Mouse (Mus musculus): Measurements from ENCODE around the gene Hoxc6. TPM values are rescaled to one million over a fixed set of nuclear protein-coding genes. Genes with fewer than 3 reads are reported as not detected.

Hoxc6 gene
- polyA plus RNA-seq, 1 experiment from 2014 or later: not detected

GRCm38 (mm10) chr15:103038701-103039480 lies 40.8 kb downstream of the Hoxc6 start:
- Histone ChIP-seq H3K27ac (ENCODE audit: low read length) (no peak overlapping the region), H3K4me3 (ENCODE audit: low read depth, low read length) (no peak overlapping the region), H3K9ac (ENCODE audit: low read depth, low read length) (no peak overlapping the region), H3K27me3 (ENCODE audit: control insufficient read depth, insufficient read depth, low read depth, low read length) (peaks cover 97% of the 10 kb centered on the region), H3K4me2 (ENCODE audit: low read length) (no peak overlapping the region), H3K4me1 (ENCODE audit: control insufficient read depth, insufficient read depth, low read length) (no peaks in the 10 kb centered on the region), H3K9me3 (replicated peaks; ENCODE audit: control insufficient read depth, low read length, poor library complexity, severe bottlenecking) (no peaks in the 10 kb centered on the region), H3K36me3 (ENCODE audit: control insufficient read depth, insufficient read depth, low read length) (no peaks in the 10 kb centered on the region)
- WGBS: 9% methylated on average over 10 of the region's 10 CpGs
- ATAC-seq: no peak

- H3K27me3 ChIP-seq (ENCODE audit: control insufficient read depth, insufficient read depth, low read depth, low read length): peaks cover 97% of the 10 kb centered on the region
- H3K4me3 ChIP-seq (ENCODE audit: low read depth, low read length): no peak overlapping the region
- WGBS: 4% methylated on average over 3 of the region's 3 CpGs
- ATAC-seq: no peak
- H3K36me3 ChIP-seq (ENCODE audit: control insufficient read depth, insufficient read depth, low read length): no peaks in the 10 kb centered on the region
- no peaks in the 10 kb centered on the region for H3K9me3 ChIP-seq (replicated peaks; ENCODE audit: control insufficient read depth, low read length, poor library complexity, severe bottlenecking)
- H3K4me2 ChIP-seq (ENCODE audit: low read length): no peak overlapping the region
- no peak overlapping the region for H3K9ac ChIP-seq (ENCODE audit: low read depth, low read length)
- no peak overlapping the region for H3K27ac ChIP-seq (ENCODE audit: low read length)
- no peaks in the 10 kb centered on the region for H3K4me1 ChIP-seq (ENCODE audit: control insufficient read depth, insufficient read depth, low read length)
Measured at GRCm38 (mm10) chr15:103039609-103040008, 41.6 kb downstream of the Hoxc6 start.

GRCm38 (mm10) chr15:103040601-103041000 lies 42.5 kb downstream of the Hoxc6 start:
- ATAC-seq: no peak
- H3K27me3 ChIP-seq (ENCODE audit: control insufficient read depth, insufficient read depth, low read depth, low read length): peaks cover 94% of the 10 kb centered on the region
- H3K4me3 ChIP-seq (ENCODE audit: low read depth, low read length): no peak overlapping the region
- H3K9ac ChIP-seq (ENCODE audit: low read depth, low read length): no peak overlapping the region
- H3K4me1 ChIP-seq (ENCODE audit: control insufficient read depth, insufficient read depth, low read length): no peaks in the 10 kb centered on the region
- no peak overlapping the region for H3K27ac ChIP-seq (ENCODE audit: low read length)
- no peaks in the 10 kb centered on the region for H3K36me3 ChIP-seq (ENCODE audit: control insufficient read depth, insufficient read depth, low read length)
- WGBS: 2% methylated on average over 12 of the region's 12 CpGs
- H3K4me2 ChIP-seq (ENCODE audit: low read length): no peak overlapping the region
- H3K9me3 ChIP-seq (replicated peaks; ENCODE audit: control insufficient read depth, low read length, poor library complexity, severe bottlenecking): no peaks in the 10 kb centered on the region

- H3K4me1 ChIP-seq (ENCODE audit: control insufficient read depth, insufficient read depth, low read length): no peaks in the 10 kb centered on the region
Measured at GRCm38 (mm10) chr15:103041613-103042012, 43.6 kb downstream of the Hoxc6 start.

DNA sequence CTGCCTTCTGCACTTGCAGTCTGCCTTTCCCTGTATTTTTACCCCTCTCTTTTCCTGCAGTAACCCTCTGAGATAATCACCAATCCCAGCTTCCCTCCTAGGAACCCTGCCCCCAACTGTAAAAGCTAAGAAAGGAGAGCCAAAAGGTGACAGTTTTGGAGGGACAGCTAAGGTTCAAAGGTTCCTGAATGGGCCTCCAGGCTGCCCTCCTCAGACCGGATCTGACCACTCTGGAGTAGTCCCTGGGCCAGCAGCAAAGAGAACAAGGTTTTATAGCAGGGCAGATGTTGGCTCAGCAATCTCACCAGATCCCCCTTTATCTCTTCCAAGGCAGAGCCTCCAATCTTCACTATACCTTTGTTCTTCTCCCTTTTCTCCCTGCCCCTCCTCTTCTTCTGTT lies 44.2 kb downstream of the Hoxc6 start:
- 4% methylated on average over 1 of the region's 1 CpGs for WGBS
- Histone ChIP-seq H3K27me3 (ENCODE audit: control insufficient read depth, insufficient read depth, low read depth, low read length) (peaks cover 90% of the 10 kb centered on the region), H3K4me3 (ENCODE audit: low read depth, low read length) (no peak overlapping the region), H3K36me3 (ENCODE audit: control insufficient read depth, insufficient read depth, low read length) (no peaks in the 10 kb centered on the region), H3K27ac (ENCODE audit: low read length) (no peak overlapping the region), H3K4me1 (ENCODE audit: control insufficient read depth, insufficient read depth, low read length) (no peaks in the 10 kb centered on the region), H3K9ac (ENCODE audit: low read depth, low read length) (no peak overlapping the region), H3K9me3 (replicated peaks; ENCODE audit: control insufficient read depth, low read length, poor library complexity, severe bottlenecking) (no peaks in the 10 kb centered on the region), H3K4me2 (ENCODE audit: low read length) (no peak overlapping the region)
- no peak for ATAC-seq

More at GRCm38 (mm10) chr15:103041613-103042012, 43.6 kb downstream of the Hoxc6 start:
- no peak overlapping the region for H3K9ac ChIP-seq (ENCODE audit: low read depth, low read length)
- WGBS: 4% methylated on average over 5 of the region's 5 CpGs
- H3K4me2 ChIP-seq (ENCODE audit: low read length): no peak overlapping the region
- H3K9me3 ChIP-seq (replicated peaks; ENCODE audit: control insufficient read depth, low read length, poor library complexity, severe bottlenecking): no peaks in the 10 kb centered on the region
- ATAC-seq: no peak
- H3K36me3 ChIP-seq (ENCODE audit: control insufficient read depth, insufficient read depth, low read length): no peaks in the 10 kb centered on the region
- peaks cover 92% of the 10 kb centered on the region for H3K27me3 ChIP-seq (ENCODE audit: control insufficient read depth, insufficient read depth, low read depth, low read length)
- no peak overlapping the region for H3K27ac ChIP-seq (ENCODE audit: low read length)
- no peak overlapping the region for H3K4me3 ChIP-seq (ENCODE audit: low read depth, low read length)

GRCm38 (mm10) chr15:103051670-103052069 lies 53.6 kb downstream of the Hoxc6 start:
- Histone ChIP-seq H3K4me3 (ENCODE audit: low read depth, low read length) (no peak overlapping the region), H3K27me3 (ENCODE audit: control insufficient read depth, insufficient read depth, low read depth, low read length) (peaks cover 85% of the 10 kb centered on the region), H3K4me2 (ENCODE audit: low read length) (no peak overlapping the region), H3K9me3 (replicated peaks; ENCODE audit: control insufficient read depth, low read length, poor library complexity, severe bottlenecking) (no peaks in the 10 kb centered on the region), H3K36me3 (ENCODE audit: control insufficient read depth, insufficient read depth, low read length) (no peaks in the 10 kb centered on the region), H3K9ac (ENCODE audit: low read depth, low read length) (no peak overlapping the region), H3K27ac (ENCODE audit: low read length) (no peak overlapping the region), H3K4me1 (ENCODE audit: control insufficient read depth, insufficient read depth, low read length) (no peaks in the 10 kb centered on the region)
- no peak for ATAC-seq
- WGBS: 75% methylated on average over 2 of the region's 2 CpGs

GRCm38 (mm10) chr15:103053210-103053609 lies 55.2 kb downstream of the Hoxc6 start:
- Histone ChIP-seq H3K27me3 (ENCODE audit: control insufficient read depth, insufficient read depth, low read depth, low read length) (peaks cover 86% of the 10 kb centered on the region), H3K36me3 (ENCODE audit: control insufficient read depth, insufficient read depth, low read length) (no peaks in the 10 kb centered on the region), H3K4me2 (ENCODE audit: low read length) (no peak overlapping the region), H3K4me3 (ENCODE audit: low read depth, low read length) (no peak overlapping the region), H3K9ac (ENCODE audit: low read depth, low read length) (no peak overlapping the region), H3K27ac (ENCODE audit: low read length) (no peak overlapping the region), H3K4me1 (ENCODE audit: control insufficient read depth, insufficient read depth, low read length) (no peaks in the 10 kb centered on the region), H3K9me3 (replicated peaks; ENCODE audit: control insufficient read depth, low read length, poor library complexity, severe bottlenecking) (no peaks in the 10 kb centered on the region)
- no peak for ATAC-seq

DNA sequence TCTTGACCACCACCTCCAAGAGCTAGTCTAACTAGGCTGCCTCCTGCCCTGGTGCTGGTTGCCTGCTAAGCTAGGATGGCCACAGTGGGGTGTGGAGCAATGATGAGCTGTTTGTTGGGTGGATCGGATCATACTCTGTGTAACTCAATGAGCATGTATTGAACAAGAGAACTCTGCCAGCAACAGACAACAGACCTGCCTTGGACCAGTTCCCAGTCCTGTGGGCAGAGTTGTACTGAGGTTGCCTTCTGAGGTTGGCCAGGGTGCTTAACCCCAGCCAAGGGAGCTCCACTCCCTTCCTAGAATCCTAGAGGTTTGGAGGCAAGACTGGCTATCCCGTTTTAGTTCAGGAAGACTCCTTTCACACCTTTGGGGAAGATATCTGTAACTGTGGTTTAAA lies 58.3 kb downstream of the Hoxc6 start:
- Histone ChIP-seq H3K9me3 (replicated peaks; ENCODE audit: control insufficient read depth, low read length, poor library complexity, severe bottlenecking) (no peaks in the 10 kb centered on the region), H3K27ac (ENCODE audit: low read length) (no peak overlapping the region), H3K9ac (ENCODE audit: low read depth, low read length) (no peak overlapping the region), H3K4me1 (ENCODE audit: control insufficient read depth, insufficient read depth, low read length) (no peaks in the 10 kb centered on the region), H3K36me3 (ENCODE audit: control insufficient read depth, insufficient read depth, low read length) (no peaks in the 10 kb centered on the region), H3K4me3 (ENCODE audit: low read depth, low read length) (no peak overlapping the region), H3K4me2 (ENCODE audit: low read length) (no peak overlapping the region), H3K27me3 (ENCODE audit: control insufficient read depth, insufficient read depth, low read depth, low read length) (peaks cover 80% of the 10 kb centered on the region)
- no peak for ATAC-seq
- WGBS: 39% methylated on average over 2 of the region's 2 CpGs

DNA sequence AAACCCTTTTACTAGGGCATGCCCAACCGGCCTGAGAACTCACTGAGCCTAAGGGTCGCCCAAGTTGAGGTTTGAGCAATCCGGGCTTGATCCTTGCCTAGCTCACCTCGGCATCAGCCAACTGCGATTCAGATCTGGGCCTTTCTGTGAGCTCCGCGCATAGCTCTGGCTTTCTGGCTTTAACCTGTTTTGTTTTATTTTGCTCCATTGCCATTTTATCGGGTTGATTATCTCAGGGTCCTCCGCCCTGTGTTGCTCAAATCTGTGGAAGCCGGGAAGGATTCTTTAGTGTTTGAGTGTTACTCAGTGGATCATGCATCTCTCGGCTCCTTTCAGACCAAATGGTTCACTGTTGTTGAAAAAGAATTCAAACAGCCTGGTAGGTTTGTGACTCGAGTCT lies 60.7 kb downstream of the Hoxc6 start:
- Histone ChIP-seq H3K4me3 (ENCODE audit: low read depth, low read length) (no peak overlapping the region), H3K36me3 (ENCODE audit: control insufficient read depth, insufficient read depth, low read length) (no peaks in the 10 kb centered on the region), H3K27me3 (ENCODE audit: control insufficient read depth, insufficient read depth, low read depth, low read length) (peaks cover 82% of the 10 kb centered on the region), H3K4me1 (ENCODE audit: control insufficient read depth, insufficient read depth, low read length) (no peaks in the 10 kb centered on the region), H3K9ac (ENCODE audit: low read depth, low read length) (no peak overlapping the region), H3K4me2 (ENCODE audit: low read length) (no peak overlapping the region), H3K27ac (ENCODE audit: low read length) (no peak overlapping the region), H3K9me3 (replicated peaks; ENCODE audit: control insufficient read depth, low read length, poor library complexity, severe bottlenecking) (no peaks in the 10 kb centered on the region)
- no peak for ATAC-seq
- 1% methylated on average over 12 of the region's 12 CpGs for WGBS

All from midbrain, embryonic 16.5 days (tissue).